Mouse (Mus musculus) brain, embryonic 14.5 days (tissue): ENCODE measurements at regions not wholly inside any gene's neighbourhood (a gene's known extent, or its start where the extent isn't known, plus 50 kb on each side); places are given as distances from the start of the nearest gene placed in this dataset.

Experiments used
- CTCF ChIP-seq: fragments of 200-500 bp; IDR thresholded peaks from 2 replicates; pipeline ENCODE4 v1.5.1; 2012; ENCODE audit warnings: inconsistent platforms, mild to moderate bottlenecking, moderate library complexity, borderline replicate concordance; ENCODE audit not compliant: insufficient read depth, insufficient read length; ENCODE audit errors: extremely low read depth
- POLR2A ChIP-seq: fragments of 200-500 bp; IDR thresholded peaks from 2 replicates; pipeline ENCODE4 v1.6.1; 2012; ENCODE audit warnings: mild to moderate bottlenecking, inconsistent platforms, borderline replicate concordance; ENCODE audit not compliant: poor library complexity, insufficient read depth, insufficient read length, severe bottlenecking; ENCODE audit errors: extremely low read depth

DNA sequence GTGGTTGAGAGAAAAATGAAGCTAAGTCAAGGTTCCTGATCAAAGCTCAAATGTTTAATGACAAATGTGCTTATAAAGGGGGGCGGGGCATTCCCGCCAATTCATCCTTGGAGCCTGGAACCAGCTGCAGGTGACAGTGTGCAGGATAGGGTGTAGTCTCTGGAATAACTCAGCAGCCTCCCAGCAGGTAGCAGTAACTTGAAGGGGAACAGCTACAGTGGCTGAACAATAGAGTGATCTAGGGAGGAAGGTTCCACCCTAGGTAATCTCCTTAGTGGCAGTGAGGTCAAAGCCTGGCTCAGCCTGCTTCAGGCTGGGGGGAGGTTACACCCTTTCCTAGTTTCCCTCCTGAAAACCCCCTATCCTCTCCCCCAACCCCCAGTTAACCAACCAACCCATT, 290.2 kb upstream of the Pdcd1 start:
- TF ChIP-seq CTCF (no peak), POLR2A (no peak)
